Mouse (Mus musculus) liver, postnatal 0 days (tissue): Measurements from ENCODE around the gene P3h3.

Experiments used
- CTCF ChIP-seq: sonication (generic); IDR thresholded peaks from 2 replicates; pipeline ENCODE4 v1.5.1; 2016; ENCODE audit warnings: antibody characterized with exemption, low read depth
- EP300 ChIP-seq: IDR thresholded peaks from 2 replicates; pipeline ENCODE4 v1.6.1; 2016; ENCODE audit warnings: antibody characterized with exemption, low read depth, mild to moderate bottlenecking

DNA sequence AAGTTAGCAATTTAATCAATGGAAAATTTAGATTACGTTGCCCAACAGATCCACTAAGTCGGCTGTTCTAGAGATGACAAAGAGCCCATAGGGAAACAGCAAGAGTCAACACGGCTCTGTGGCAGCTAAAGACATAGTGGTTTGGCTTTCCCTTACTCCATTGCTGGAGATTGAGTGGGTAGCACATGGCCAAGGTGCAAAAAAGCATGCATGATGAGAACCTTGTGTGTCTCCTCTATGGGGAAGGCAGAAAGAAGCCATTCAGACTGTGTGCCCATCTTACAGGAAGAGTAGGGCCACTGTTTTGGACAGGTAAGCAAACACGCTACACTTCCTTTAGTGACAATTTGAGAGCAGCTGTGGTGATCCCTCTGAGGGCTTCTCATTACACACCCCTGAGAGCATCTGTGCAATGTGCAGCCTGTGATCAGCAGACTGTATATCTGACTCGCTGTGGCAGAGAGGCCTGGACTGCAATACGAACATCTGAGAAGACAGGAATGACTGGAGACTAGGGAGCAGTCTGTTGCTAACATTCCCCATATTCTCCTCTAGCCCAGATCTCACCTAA lies 31.1 kb upstream of the P3h3 start:
- TF ChIP-seq CTCF (no peak), EP300 (no peak)
